Mouse (Mus musculus) heart, embryonic 15.5 days (tissue): ENCODE data around the gene D930020B18Rik. TPM values are rescaled to one million over a fixed set of nuclear protein-coding genes. Genes with fewer than 3 reads are reported as not detected.

Source experiments
- ATAC-seq: fragments of 200-750 bp; cut with Nextera tagmentation; replicated peaks from 2 replicates; pipeline ENCODE4 v1.8.0; 2017; ENCODE audit warnings: low read depth, moderate TSS enrichment; ENCODE audit not compliant: insufficient number of reproducible peaks, insufficient read depth, low FRiP score
- H3K27ac ChIP-seq: fragments of 300-500 bp; sonication (generic); 2 replicates; pipeline ENCODE4 v1.5.1; 2015; ENCODE audit warnings: mild to moderate bottlenecking, inconsistent platforms
- H3K27me3 ChIP-seq: fragments of 300-500 bp; sonication (generic); 2 replicates; pipeline ENCODE4 v1.6.1; 2015; ENCODE audit warnings: inconsistent platforms
- H3K36me3 ChIP-seq: fragments of 300-500 bp; sonication (generic); 2 replicates; pipeline ENCODE4 v1.6.1; 2015; ENCODE audit warnings: mild to moderate bottlenecking, inconsistent platforms
- H3K4me1 ChIP-seq: fragments of 300-500 bp; sonication (generic); replicated peaks from 2 replicates; pipeline ENCODE4 v1.6.1; 2015; ENCODE audit warnings: inconsistent platforms
- H3K4me2 ChIP-seq: fragments of 300-500 bp; sonication (generic); 2 replicates; pipeline ENCODE4 v1.6.1; 2015; ENCODE audit warnings: inconsistent platforms, mild to moderate bottlenecking, moderate library complexity
- H3K4me3 ChIP-seq: fragments of 300-500 bp; sonication (generic); 2 replicates; pipeline ENCODE4 v1.5.1; 2015; ENCODE audit warnings: mild to moderate bottlenecking, inconsistent platforms
- H3K9ac ChIP-seq: fragments of 300-500 bp; sonication (generic); 2 replicates; pipeline ENCODE4 v1.6.1; 2015; ENCODE audit warnings: mild to moderate bottlenecking, inconsistent platforms
- H3K9me3 ChIP-seq: fragments of 300-500 bp; sonication (generic); replicated peaks from 2 replicates; pipeline ENCODE4 v1.6.1; 2016; ENCODE audit warnings: inconsistent platforms
- WGBS: fragments of 180-500 bp; shearing (Covaris S2); methylation state at CpG from one replicate; pipeline ENCODE4 v1.1.7; 2015; ENCODE audit warnings: mixed read lengths; 5-methylcytosine and 5-hydroxymethylcytosine counted together
- polyA plus RNA-seq: library from polyadenylated mRNA; unstranded; fragments of >200 nt; fragmentation: Nextera tagmentation; extraction: Ambion mirVana; gene quantifications from 2 replicates; pipeline ENCODE4 v1.2.1, GENCODE M21; 2015

The D930020B18Rik gene
- polyA plus RNA-seq = 0.09 and 0.19 TPM in 2 replicates

- peak within 1 kb of the TSS; percentile 25 for H3K9ac ChIP-seq
- WGBS = under 1% methylated on average over 69 of the region's 69 CpGs
- ATAC-seq = no peak
These were observed at the start of gene D930020B18Rik for GRCm38 (mm10) chr10:121641272-121642053. Gene D930020B18Rik, plus strand, starts transcription at chr10:121641588.

GRCm38 (mm10) chr10:121596580-121596979 is 44.8 kb upstream of the D930020B18Rik start:
- 82% methylated on average over 9 of the region's 9 CpGs for WGBS
- no peaks in the 10 kb centered on the region for H3K4me1 ChIP-seq
- H3K27ac ChIP-seq = no peak overlapping the region
- H3K4me2 ChIP-seq = no peak overlapping the region
- no peaks in the 10 kb centered on the region for H3K9me3 ChIP-seq
- no peak overlapping the region for H3K4me3 ChIP-seq
- H3K36me3 ChIP-seq = peaks cover 76% of the 10 kb centered on the region
- no peak for ATAC-seq
- no peaks in the 10 kb centered on the region for H3K27me3 ChIP-seq
- H3K9ac ChIP-seq = no peak overlapping the region

More at GRCm38 (mm10) chr10:121641272-121642053, at the start of gene D930020B18Rik:
- Histone ChIP-seq H3K9me3 (no peaks in the 10 kb centered on the region), H3K4me3 (peak within 1 kb of the TSS; percentile 49), H3K27ac (no peak within 1 kb of the TSS), H3K4me1 (peaks cover 14% of the 10 kb centered on the region), H3K36me3 (no peaks in the 10 kb centered on the region), H3K4me2 (peak within 1 kb of the TSS; percentile 88), H3K27me3 (peaks cover 34% of the 10 kb centered on the region)

- no peak overlapping the region for H3K4me3 ChIP-seq
- no peak overlapping the region for H3K4me2 ChIP-seq
- 87% methylated on average over 6 of the region's 6 CpGs for WGBS
- H3K27me3 ChIP-seq = no peaks in the 10 kb centered on the region
- H3K9ac ChIP-seq = no peak overlapping the region
- ATAC-seq = no peak
- peaks cover 93% of the 10 kb centered on the region for H3K36me3 ChIP-seq
- no peak overlapping the region for H3K27ac ChIP-seq
- no peaks in the 10 kb centered on the region for H3K9me3 ChIP-seq
- no peaks in the 10 kb centered on the region for H3K4me1 ChIP-seq
These were observed 40.1 kb upstream of the D930020B18Rik start for GRCm38 (mm10) chr10:121601272-121601671.

- Histone ChIP-seq H3K27me3 (no peaks in the 10 kb centered on the region), H3K9me3 (no peaks in the 10 kb centered on the region), H3K36me3 (peaks cover 95% of the 10 kb centered on the region), H3K9ac (no peak overlapping the region), H3K4me1 (no peaks in the 10 kb centered on the region), H3K4me3 (no peak overlapping the region), H3K4me2 (no peak overlapping the region), H3K27ac (no peak overlapping the region)
- ATAC-seq = no peak
- WGBS = 80% methylated on average over 4 of the region's 4 CpGs
These were observed 37.8 kb upstream of the D930020B18Rik start for GRCm38 (mm10) chr10:121603556-121603955.

- Histone ChIP-seq H3K4me3 (no peak overlapping the region), H3K4me1 (no peaks in the 10 kb centered on the region), H3K9ac (no peak overlapping the region), H3K9me3 (no peaks in the 10 kb centered on the region), H3K36me3 (peaks cover 93% of the 10 kb centered on the region), H3K4me2 (no peak overlapping the region), H3K27me3 (no peaks in the 10 kb centered on the region), H3K27ac (no peak overlapping the region)
- WGBS = 88% methylated on average over 13 of the region's 13 CpGs
- no peak for ATAC-seq
These were observed 36.6 kb upstream of the D930020B18Rik start for GRCm38 (mm10) chr10:121604632-121605344.

GRCm38 (mm10) chr10:121608177-121608576 is 33.2 kb upstream of the D930020B18Rik start:
- H3K36me3 ChIP-seq = peaks cover 84% of the 10 kb centered on the region
- no peak overlapping the region for H3K9ac ChIP-seq
- no peaks in the 10 kb centered on the region for H3K27me3 ChIP-seq
- no peak overlapping the region for H3K4me2 ChIP-seq
- no peak for ATAC-seq
- no peaks in the 10 kb centered on the region; the same call in 1 of the 2 replicates for H3K4me1 ChIP-seq
- no peaks in the 10 kb centered on the region for H3K9me3 ChIP-seq
- H3K27ac ChIP-seq = no peak overlapping the region
- 92% methylated on average over 10 of the region's 10 CpGs for WGBS
- no peak overlapping the region for H3K4me3 ChIP-seq

GRCm38 (mm10) chr10:121611587-121611986 is 29.8 kb upstream of the D930020B18Rik start:
- no peaks in the 10 kb centered on the region for H3K27me3 ChIP-seq
- H3K9me3 ChIP-seq = no peaks in the 10 kb centered on the region
- H3K4me1 ChIP-seq = no peaks in the 10 kb centered on the region; the same call in 1 of the 2 replicates
- 83% methylated on average over 10 of the region's 10 CpGs for WGBS
- peaks cover 76% of the 10 kb centered on the region for H3K36me3 ChIP-seq
- H3K4me3 ChIP-seq = no peak overlapping the region
- no peak overlapping the region for H3K4me2 ChIP-seq
- no peak for ATAC-seq
- H3K27ac ChIP-seq = no peak overlapping the region
- no peak overlapping the region for H3K9ac ChIP-seq

GRCm38 (mm10) chr10:121612448-121612847 is 28.9 kb upstream of the D930020B18Rik start:
- peaks cover 76% of the 10 kb centered on the region for H3K36me3 ChIP-seq
- 78% methylated on average over 6 of the region's 6 CpGs for WGBS
- H3K27ac ChIP-seq = peak overlapping the region; percentile 56; the same call in 1 of the 2 replicates
- no peaks in the 10 kb centered on the region for H3K9me3 ChIP-seq
- H3K4me1 ChIP-seq = no peaks in the 10 kb centered on the region; the same call in 1 of the 2 replicates
- H3K27me3 ChIP-seq = no peaks in the 10 kb centered on the region
- no peak overlapping the region for H3K9ac ChIP-seq
- no peak overlapping the region for H3K4me2 ChIP-seq
- H3K4me3 ChIP-seq = no peak overlapping the region
- ATAC-seq = no peak

- no peaks in the 10 kb centered on the region for H3K9me3 ChIP-seq
- 69% methylated on average over 13 of the region's 13 CpGs for WGBS
- H3K4me2 ChIP-seq = no peak overlapping the region
- no peak overlapping the region for H3K4me3 ChIP-seq
- H3K4me1 ChIP-seq = no peaks in the 10 kb centered on the region; the same call in 1 of the 2 replicates
- ATAC-seq = peak; percentile 73
- no peak overlapping the region for H3K9ac ChIP-seq
- H3K27ac ChIP-seq = peak overlapping the region; percentile 56
- H3K27me3 ChIP-seq = no peaks in the 10 kb centered on the region
- peaks cover 76% of the 10 kb centered on the region for H3K36me3 ChIP-seq
These were observed 27.8 kb upstream of the D930020B18Rik start for GRCm38 (mm10) chr10:121613570-121613969.

GRCm38 (mm10) chr10:121615146-121615870 is 26.1 kb upstream of the D930020B18Rik start:
- 92% methylated on average over 13 of the region's 13 CpGs for WGBS
- Histone ChIP-seq H3K4me1 (no peaks in the 10 kb centered on the region; the same call in 1 of the 2 replicates), H3K4me2 (no peak overlapping the region)

GRCm38 (mm10) chr10:121615935-121616334 is 25.5 kb upstream of the D930020B18Rik start:
- H3K27ac ChIP-seq = no peak overlapping the region
- H3K4me3 ChIP-seq = no peak overlapping the region
- 80% methylated on average over 7 of the region's 7 CpGs for WGBS
- no peaks in the 10 kb centered on the region for H3K27me3 ChIP-seq
- H3K36me3 ChIP-seq = peaks cover 63% of the 10 kb centered on the region
- no peak overlapping the region for H3K9ac ChIP-seq
- no peak overlapping the region for H3K4me2 ChIP-seq
- ATAC-seq = no peak
- H3K9me3 ChIP-seq = no peaks in the 10 kb centered on the region
- H3K4me1 ChIP-seq = no peaks in the 10 kb centered on the region; the same call in 1 of the 2 replicates

More at GRCm38 (mm10) chr10:121615146-121615870, 26.1 kb upstream of the D930020B18Rik start:
- no peak for ATAC-seq
- Histone ChIP-seq H3K9me3 (no peaks in the 10 kb centered on the region), H3K4me3 (no peak overlapping the region), H3K27me3 (no peaks in the 10 kb centered on the region), H3K36me3 (peaks cover 66% of the 10 kb centered on the region), H3K27ac (no peak overlapping the region), H3K9ac (no peak overlapping the region)
